Mouse (Mus musculus) E14TG2a.4 (cell line): ENCODE measurements at regions not wholly inside any gene's neighbourhood (a gene's known extent, or its start where the extent isn't known, plus 50 kb on each side); places are given as distances from the start of the nearest gene placed in this dataset.

Experiments
- H3K27me3 ChIP-seq: 2 replicates; pipeline ENCODE4 v1.6.1; 2014; ENCODE audit warnings: low read length, control low read depth; ENCODE audit not compliant: insufficient read depth
- H3K36me3 ChIP-seq: 2 replicates; pipeline ENCODE4 v1.6.1; 2014; ENCODE audit warnings: low read length, control low read depth; ENCODE audit not compliant: insufficient read depth
- H3K4me1 ChIP-seq: replicated peaks from 2 replicates; pipeline ENCODE4 v1.6.1; 2014; ENCODE audit warnings: low read depth, low read length, control low read depth
- H3K4me3 ChIP-seq: replicated peaks from 2 replicates; pipeline ENCODE4 v1.5.1; 2014; ENCODE audit warnings: mild to moderate bottlenecking, low read length
- H3K9me3 ChIP-seq: 2 replicates; pipeline ENCODE4 v1.6.1; 2014; ENCODE audit warnings: low read length, control low read depth
- CTCF ChIP-seq: conservative IDR thresholded peaks from 2 replicates; pipeline ENCODE4 v1.5.1; 2014; ENCODE audit warnings: low read length
- NANOG ChIP-seq: IDR thresholded peaks from 2 replicates; pipeline ENCODE4 v1.6.1; 2014; ENCODE audit warnings: borderline replicate concordance, low read length, mixed read lengths
- POU5F1 ChIP-seq: IDR thresholded peaks from 2 replicates; pipeline ENCODE4 v1.6.1; 2014; ENCODE audit warnings: low read length, borderline replicate concordance

DNA sequence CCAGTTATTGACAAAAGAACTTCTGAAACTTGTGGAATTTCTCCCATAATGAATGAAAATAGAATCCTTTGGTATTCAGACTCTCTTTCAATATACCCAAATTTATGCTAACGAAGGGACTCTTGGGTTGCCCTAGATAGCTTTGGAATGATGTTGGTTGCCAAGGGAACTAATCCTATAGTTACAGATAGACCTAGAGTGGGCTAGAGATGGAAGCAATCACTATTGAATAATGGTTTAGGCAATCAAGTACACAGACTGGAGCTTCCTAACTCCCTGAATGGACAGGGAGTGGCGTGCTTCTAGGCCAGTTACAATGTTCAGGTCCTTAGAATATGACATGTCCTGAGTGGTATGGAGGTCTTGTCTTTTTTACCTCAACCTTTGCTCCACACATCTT is 354.3 kb upstream of the Tmpo start:
- Histone ChIP-seq H3K36me3 (no peaks in the 10 kb centered on the region), H3K9me3 (no peaks in the 10 kb centered on the region), H3K4me1 (no peaks in the 10 kb centered on the region), H3K4me3 (no peak overlapping the region), H3K27me3 (no peaks in the 10 kb centered on the region)
- TF ChIP-seq POU5F1 (no peak), CTCF (no peak), NANOG (no peak)

DNA sequence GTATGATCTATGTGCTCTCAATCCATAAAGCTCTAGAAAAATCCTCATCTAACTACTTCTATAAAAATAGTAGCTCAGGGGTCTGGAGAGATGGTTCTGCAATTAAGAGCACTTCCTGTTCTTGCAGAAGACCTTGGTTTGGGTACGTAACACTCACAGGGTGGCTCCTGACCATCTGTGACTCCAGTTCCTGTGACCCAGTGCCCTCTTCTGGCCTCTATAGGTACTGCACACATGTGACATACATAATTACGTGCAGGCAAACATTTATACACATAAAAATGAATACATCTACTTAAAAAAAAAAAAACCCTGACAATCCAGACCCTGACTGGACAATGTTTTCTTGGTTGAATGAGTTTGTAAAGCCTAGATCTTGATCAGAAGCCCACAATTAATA is 347.2 kb upstream of the Tmpo start:
- TF ChIP-seq POU5F1 (no peak), NANOG (no peak), CTCF (peak; percentile 62)
- no peaks in the 10 kb centered on the region for H3K4me1 ChIP-seq
- no peaks in the 10 kb centered on the region for H3K36me3 ChIP-seq
- H3K27me3 ChIP-seq: no peaks in the 10 kb centered on the region
- H3K4me3 ChIP-seq: no peak overlapping the region
- no peaks in the 10 kb centered on the region for H3K9me3 ChIP-seq

DNA sequence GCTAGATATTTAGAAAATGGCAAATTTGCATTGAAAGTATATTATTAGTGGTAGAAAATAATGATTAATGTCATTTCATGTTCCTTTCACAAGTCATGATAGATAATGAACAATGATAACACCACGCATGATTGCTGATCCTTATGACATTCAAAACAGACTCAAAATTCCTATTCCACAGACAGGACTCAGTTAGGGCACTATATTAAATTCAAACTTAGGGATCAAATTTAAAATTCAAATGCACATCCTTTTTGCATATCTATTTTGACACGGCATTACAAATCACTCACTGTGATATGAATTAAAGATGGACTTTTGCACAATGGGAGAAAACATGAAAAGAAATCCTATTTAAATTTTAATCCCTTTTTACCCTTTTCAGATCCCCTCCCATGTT is 340.1 kb upstream of the Tmpo start:
- Histone ChIP-seq H3K4me3 (no peak overlapping the region), H3K4me1 (no peaks in the 10 kb centered on the region), H3K27me3 (no peaks in the 10 kb centered on the region), H3K9me3 (no peaks in the 10 kb centered on the region), H3K36me3 (no peaks in the 10 kb centered on the region)
- TF ChIP-seq POU5F1 (no peak), NANOG (no peak), CTCF (no peak)

DNA sequence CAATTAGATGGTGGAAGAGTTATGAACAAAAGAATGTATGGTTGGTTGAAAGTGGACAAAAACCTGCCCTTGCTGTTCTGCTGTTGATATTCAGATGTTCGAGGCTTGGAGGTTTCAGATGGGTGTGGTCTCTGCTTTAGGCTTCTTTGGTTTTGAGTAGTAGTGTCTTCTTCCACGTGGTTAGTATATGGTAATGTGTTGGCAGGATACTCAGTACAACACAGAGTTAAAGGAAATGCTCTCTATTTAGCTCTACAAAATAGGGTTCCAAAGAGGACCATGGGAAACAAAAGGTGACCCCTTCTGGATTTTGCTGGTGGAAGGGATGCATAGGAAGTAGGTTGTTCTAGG is 333.9 kb upstream of the Tmpo start:
- TF ChIP-seq POU5F1: no peak
- H3K9me3 ChIP-seq: 0 out of 2 replicates have a peak, but pooled peaks cover 4% of the 10 kb centered on the region

DNA sequence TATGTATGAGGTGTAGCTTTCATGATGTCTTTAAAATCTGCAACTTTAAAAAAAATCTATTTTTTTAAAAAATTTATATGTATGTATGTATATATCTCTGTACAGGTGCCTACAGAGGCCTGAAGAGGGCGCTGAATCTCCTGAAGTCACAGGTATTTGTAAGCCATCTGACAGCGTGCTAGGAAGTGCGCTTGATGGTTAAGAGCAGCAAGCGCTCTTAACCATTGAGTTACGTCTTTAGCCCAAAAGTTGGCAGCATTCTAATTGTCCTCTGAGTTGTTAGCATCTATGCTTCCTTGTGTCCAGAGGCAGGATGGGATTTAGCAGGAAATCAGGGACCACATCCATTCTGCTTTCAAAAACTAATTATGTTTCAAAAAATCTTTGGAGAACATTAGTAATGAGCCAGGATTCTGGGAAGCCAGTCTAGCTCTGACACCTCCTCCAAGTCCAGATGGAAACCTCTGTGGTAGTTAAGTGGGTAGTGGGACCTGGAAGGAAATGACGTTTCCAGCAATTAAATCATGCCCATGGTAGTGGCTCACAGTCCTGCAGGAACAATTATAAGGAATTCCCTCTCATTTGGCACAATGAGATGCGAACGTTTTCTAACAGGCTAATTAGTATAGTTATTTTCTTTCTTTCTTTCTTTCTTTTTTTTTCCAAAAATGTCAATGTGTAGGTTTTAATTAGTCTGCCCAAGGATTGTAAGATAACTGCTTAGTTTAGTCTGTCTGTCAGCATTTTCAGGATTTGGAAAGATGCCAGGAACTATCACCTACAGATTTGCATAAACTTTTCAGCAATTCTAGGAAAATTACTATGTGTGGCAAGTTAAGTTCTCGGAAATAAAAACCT is 333.3 kb upstream of the Tmpo start:
- Histone ChIP-seq H3K36me3 (no peaks in the 10 kb centered on the region), H3K4me1 (0 out of 2 replicates have a peak, but pooled peaks cover 4% of the 10 kb centered on the region), H3K9me3 (0 out of 2 replicates have a peak, but pooled peaks cover 4% of the 10 kb centered on the region), H3K27me3 (no peaks in the 10 kb centered on the region), H3K4me3 (no peak overlapping the region)
- no peak for TF ChIP-seq POU5F1
- TF ChIP-seq CTCF: 0 out of 2 replicates have a peak, but pooled peaks have one; percentile 5

More for the DNA sequence above, 333.9 kb upstream of the Tmpo start:
- H3K36me3 ChIP-seq: no peaks in the 10 kb centered on the region
- H3K4me3 ChIP-seq: no peak overlapping the region
- H3K27me3 ChIP-seq: no peaks in the 10 kb centered on the region
- H3K4me1 ChIP-seq: 0 out of 2 replicates have a peak, but pooled peaks cover 4% of the 10 kb centered on the region

DNA sequence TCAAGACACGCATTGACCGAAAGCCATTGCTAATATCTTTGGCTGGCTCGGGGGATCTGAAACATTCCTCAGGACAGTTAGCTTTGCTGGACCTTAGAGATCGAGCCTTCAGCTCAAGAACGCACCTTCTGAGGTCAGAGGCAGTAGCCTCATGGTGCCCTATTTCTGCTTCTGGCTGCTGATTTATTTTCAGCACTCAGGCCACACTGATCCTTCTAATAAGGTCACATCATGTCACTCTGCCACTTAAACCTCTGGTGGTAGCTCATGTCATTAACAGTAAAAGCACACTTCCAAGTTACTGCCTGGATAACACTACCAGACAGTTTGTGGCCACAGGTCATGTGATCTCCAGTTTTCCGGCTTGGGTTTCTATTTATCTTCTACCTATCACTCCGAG is 325.9 kb upstream of the Tmpo start:
- H3K4me3 ChIP-seq: no peak overlapping the region
- H3K9me3 ChIP-seq: no peaks in the 10 kb centered on the region
- H3K36me3 ChIP-seq: no peaks in the 10 kb centered on the region
- H3K27me3 ChIP-seq: no peaks in the 10 kb centered on the region
- TF ChIP-seq NANOG: no peak
- no peak for TF ChIP-seq CTCF
- TF ChIP-seq POU5F1: no peak
- no peaks in the 10 kb centered on the region for H3K4me1 ChIP-seq

DNA sequence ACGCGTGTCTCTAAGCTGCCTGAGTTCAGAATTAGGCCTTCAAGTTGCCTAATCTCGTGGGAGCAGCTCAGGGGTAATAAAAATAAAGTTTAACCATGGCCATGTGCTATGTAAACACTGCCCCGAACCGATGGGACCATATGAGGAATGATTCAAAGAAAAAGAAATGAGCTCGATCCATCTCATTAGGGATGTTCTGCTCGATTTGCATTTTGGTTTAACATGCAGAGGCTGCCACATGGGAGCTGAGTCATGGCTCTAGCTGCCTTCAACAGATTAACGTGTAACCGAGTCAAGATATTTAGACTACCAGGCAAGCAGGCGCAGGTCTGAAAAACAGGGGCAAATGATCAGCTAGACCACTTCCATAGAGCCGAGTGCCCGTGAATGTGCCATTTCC is 323.8 kb upstream of the Tmpo start:
- TF ChIP-seq POU5F1 (no peak), NANOG (0 out of 2 replicates have a peak, but pooled peaks have one; percentile 57), CTCF (no peak)
- H3K9me3 ChIP-seq: no peaks in the 10 kb centered on the region
- H3K4me3 ChIP-seq: no peak overlapping the region
- no peaks in the 10 kb centered on the region for H3K4me1 ChIP-seq
- H3K27me3 ChIP-seq: no peaks in the 10 kb centered on the region
- H3K36me3 ChIP-seq: no peaks in the 10 kb centered on the region

DNA sequence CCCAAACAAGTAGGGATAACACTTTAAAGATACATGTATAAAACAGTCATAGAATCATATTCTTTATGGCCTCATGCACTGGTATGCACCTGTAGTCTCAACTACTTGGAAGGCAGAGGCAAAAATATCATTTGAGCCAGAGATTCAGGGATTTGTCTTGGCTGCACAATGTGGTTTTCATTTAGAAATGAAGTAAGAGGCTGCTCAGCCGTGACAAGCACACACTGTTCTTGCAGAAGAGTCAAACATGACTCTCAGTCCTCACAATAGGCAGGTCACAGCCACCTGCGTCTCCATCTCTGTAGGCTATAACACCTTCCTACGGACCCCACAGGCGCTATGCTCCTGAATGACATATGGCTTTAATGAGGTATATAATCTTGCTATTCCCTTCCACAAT is 317.4 kb upstream of the Tmpo start:
- Histone ChIP-seq H3K36me3 (no peaks in the 10 kb centered on the region), H3K27me3 (no peaks in the 10 kb centered on the region), H3K4me3 (no peak overlapping the region), H3K9me3 (peaks cover 5% of the 10 kb centered on the region; the same call in 1 of the 2 replicates), H3K4me1 (no peaks in the 10 kb centered on the region)
- TF ChIP-seq CTCF: no peak
- no peak for TF ChIP-seq POU5F1
- TF ChIP-seq NANOG: no peak

DNA sequence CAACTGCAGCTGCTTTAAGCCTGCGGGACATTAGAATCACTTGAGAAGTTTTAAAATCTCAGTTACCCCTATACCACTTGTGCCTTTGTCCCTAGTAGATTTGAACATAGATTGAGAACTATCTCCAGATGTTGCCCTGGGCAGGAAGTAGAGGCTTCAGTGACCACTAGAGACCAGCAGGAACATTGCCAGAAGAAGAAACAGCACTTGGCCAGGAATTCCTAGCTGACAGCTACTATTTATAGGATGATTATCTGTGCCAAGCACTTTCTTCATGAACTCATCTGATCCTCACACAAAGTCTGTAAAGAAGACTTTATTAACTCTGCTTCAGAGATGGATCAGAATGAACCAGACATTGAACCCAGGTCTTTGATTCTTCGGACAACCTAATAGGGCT is 283.6 kb upstream of the Tmpo start:
- no peak overlapping the region for H3K4me3 ChIP-seq
- no peaks in the 10 kb centered on the region for H3K9me3 ChIP-seq
- no peak for TF ChIP-seq CTCF
- no peak for TF ChIP-seq NANOG
- TF ChIP-seq POU5F1: no peak
- no peaks in the 10 kb centered on the region for H3K4me1 ChIP-seq
- H3K27me3 ChIP-seq: no peaks in the 10 kb centered on the region
- H3K36me3 ChIP-seq: no peaks in the 10 kb centered on the region
